Mouse (Mus musculus) CD4-positive, CD25-positive, alpha-beta regulatory T cell, adult 9 weeks (primary cell): ENCODE results near the gene Usp47. TPM values are rescaled to one million over a fixed set of nuclear protein-coding genes. Genes with fewer than 3 reads are reported as not detected.

Experiments used
- polyA plus RNA-seq: library from polyadenylated mRNA; unstranded; fragments of 100-300 nt; shearing (Covaris generic); gene quantifications from one replicate; pipeline ENCODE4 v1.2.1, GENCODE M21; 2017

The Usp47 gene
- polyA plus RNA-seq, result 38.8 TPM

DNA sequence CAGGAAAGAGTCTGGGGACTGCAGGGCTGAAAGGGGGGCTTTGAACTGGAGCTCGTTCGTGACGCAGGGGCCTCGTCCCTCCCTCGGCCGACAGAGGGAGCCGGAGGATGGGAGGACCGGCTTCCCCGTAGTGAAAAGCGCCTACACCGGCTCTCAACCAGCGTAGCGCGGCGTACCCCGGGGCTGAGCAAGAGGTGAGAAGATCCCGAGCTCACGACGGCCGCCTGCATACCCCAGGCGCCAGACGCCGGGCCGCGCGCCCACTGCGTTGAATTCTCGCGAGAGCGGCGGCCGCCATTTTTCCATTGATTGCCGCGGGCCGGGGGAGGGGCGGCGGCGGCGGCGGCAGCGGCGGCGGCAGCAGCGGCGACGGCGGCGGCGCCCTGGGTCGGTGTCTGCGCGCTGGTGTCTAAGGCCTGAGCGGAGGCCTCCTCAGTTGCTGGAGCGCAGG is at the start of gene Usp47:
Usp47 (plus strand) TSS at position 355 of the 451 bp plus-strand sequence.

DNA sequence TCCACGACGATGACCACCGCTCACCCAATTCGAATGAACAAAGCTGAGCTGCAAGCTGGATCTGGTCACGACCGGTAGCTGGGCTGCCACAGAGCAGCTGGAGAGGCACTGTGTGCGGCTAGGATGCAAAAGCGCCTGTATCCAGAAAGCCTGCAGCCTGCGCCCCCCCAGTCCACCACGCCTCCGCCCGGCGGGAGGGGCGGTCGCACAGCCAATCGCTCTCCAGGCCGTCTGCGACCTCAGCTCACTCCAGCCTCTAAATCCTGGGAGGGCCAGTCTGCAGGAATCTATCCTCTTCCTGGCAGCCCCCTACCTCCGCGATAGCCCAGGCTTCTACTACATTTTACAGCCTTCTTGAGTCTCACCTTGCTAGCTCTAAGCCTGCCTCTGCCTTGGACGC is 135.6 kb downstream of the Usp47 start, which contains the start of gene Dkk3:
Dkk3 (minus strand) TSS at position 116 of the 400 bp plus-strand sequence.

Other genes with a start within 250 kb of the Usp47 start
- not detected for gene Galnt18, start 243.5 kb upstream of the Usp47 start, polyA plus RNA-seq
- 0.66 TPM for gene Dkk3, start 135.6 kb downstream of the Usp47 start, polyA plus RNA-seq
- gene Mical2, start 202.4 kb downstream of the Usp47 start, polyA plus RNA-seq, result 2.5 TPM